Mouse (Mus musculus) liver, adult 2 months (tissue): ENCODE measurements at regions not wholly inside any gene's neighbourhood (a gene's known extent, or its start where the extent isn't known, plus 50 kb on each side); places are given as distances from the start of the nearest gene placed in this dataset.

Experiments used
- CTCF ChIP-seq: fragments of 200-500 bp; IDR thresholded peaks from 2 replicates; pipeline ENCODE4 v1.5.1; 2011; ENCODE audit warnings: low read depth, low read length, control low read depth
- POLR2A ChIP-seq: fragments of 200-500 bp; IDR thresholded peaks from 2 replicates; pipeline ENCODE4 v1.6.1; 2011; ENCODE audit warnings: low read length, control low read depth; ENCODE audit not compliant: insufficient read depth; ENCODE audit errors: extremely low read depth

- TF ChIP-seq CTCF: no peak
- TF ChIP-seq POLR2A: no peak
Observed at GRCm38 (mm10) chr12:9355512-9355911, 214.4 kb upstream of the Osr1 start.
